Mouse (Mus musculus) forebrain, postnatal 0 days (tissue): ENCODE data around the gene Ptger3. TPM values are rescaled to one million over a fixed set of nuclear protein-coding genes. Genes with fewer than 3 reads are reported as not detected.

Experiments
- ATAC-seq: fragments of 200-750 bp; cut with Nextera tagmentation; 2 replicates; pipeline ENCODE4 v1.8.0; 2017; ENCODE audit warnings: mild to moderate bottlenecking, moderate library complexity
- DNase-seq: peaks from one replicate; pipeline ENCODE4 v3.0.0-alpha.2; 2015
- H3K27ac ChIP-seq: fragments of 300-500 bp; sonication (generic); 2 replicates; pipeline ENCODE4 v1.5.1; 2014; ENCODE audit warnings: low read depth, mild to moderate bottlenecking, antibody characterized with exemption, low read length, moderate library complexity, mixed read lengths
- H3K27me3 ChIP-seq: fragments of 300-500 bp; sonication (generic); 2 replicates; pipeline ENCODE4 v1.6.1; 2014; ENCODE audit warnings: mild to moderate bottlenecking, low read length, mixed read lengths; ENCODE audit not compliant: insufficient read depth
- H3K36me3 ChIP-seq: fragments of 300-500 bp; sonication (generic); 2 replicates; pipeline ENCODE4 v1.6.1; 2014; ENCODE audit warnings: mild to moderate bottlenecking, moderate library complexity; ENCODE audit not compliant: insufficient read depth
- H3K4me1 ChIP-seq: fragments of 300-500 bp; sonication (generic); 2 replicates; pipeline ENCODE4 v1.6.1; 2014; ENCODE audit warnings: antibody characterized with exemption; ENCODE audit not compliant: insufficient read depth
- H3K4me2 ChIP-seq: fragments of 300-500 bp; sonication (generic); 2 replicates; pipeline ENCODE4 v1.6.1; 2014; ENCODE audit warnings: low read depth, mild to moderate bottlenecking, moderate library complexity
- H3K4me3 ChIP-seq: fragments of 300-500 bp; sonication (generic); 2 replicates; pipeline ENCODE4 v1.5.1; 2014; ENCODE audit warnings: low read depth, low read length, mixed read lengths
- H3K9ac ChIP-seq: fragments of 300-500 bp; sonication (generic); 2 replicates; pipeline ENCODE4 v1.6.1; 2014; ENCODE audit warnings: mild to moderate bottlenecking
- H3K9me3 ChIP-seq: fragments of 300-500 bp; sonication (generic); 2 replicates; pipeline ENCODE4 v1.6.1; 2016; ENCODE audit warnings: low read length
- CTCF ChIP-seq: sonication (generic); IDR thresholded peaks from 2 replicates; pipeline ENCODE4 v1.5.1; 2016; ENCODE audit warnings: antibody characterized with exemption, control low read depth, low read depth
- WGBS: fragments of 180-500 bp; shearing (Covaris S2); extraction: QIAGEN DNeasy Blood & Tissue Kit; methylation state at CpG from one replicate; pipeline ENCODE4 v1.1.7; 2014; 5-methylcytosine and 5-hydroxymethylcytosine counted together
- polyA plus RNA-seq: library from polyadenylated mRNA; unstranded; fragments of >200 nt; fragmentation: Nextera tagmentation; extraction: Ambion mirVana; gene quantifications from 2 replicates; pipeline ENCODE4 v1.2.1, GENCODE M21; 2015
- total RNA-seq: library from RNA; depleted of rRNA; stranded (reverse); fragments of >200 nt; gene quantifications from 2 replicates; pipeline ENCODE4 v1.2.3, GENCODE M21; 2014

Ptger3 gene
- total and polyA plus RNA-seq, 2 experiments from 2014 or later, result 9.0 to 9.8 TPM

DNA sequence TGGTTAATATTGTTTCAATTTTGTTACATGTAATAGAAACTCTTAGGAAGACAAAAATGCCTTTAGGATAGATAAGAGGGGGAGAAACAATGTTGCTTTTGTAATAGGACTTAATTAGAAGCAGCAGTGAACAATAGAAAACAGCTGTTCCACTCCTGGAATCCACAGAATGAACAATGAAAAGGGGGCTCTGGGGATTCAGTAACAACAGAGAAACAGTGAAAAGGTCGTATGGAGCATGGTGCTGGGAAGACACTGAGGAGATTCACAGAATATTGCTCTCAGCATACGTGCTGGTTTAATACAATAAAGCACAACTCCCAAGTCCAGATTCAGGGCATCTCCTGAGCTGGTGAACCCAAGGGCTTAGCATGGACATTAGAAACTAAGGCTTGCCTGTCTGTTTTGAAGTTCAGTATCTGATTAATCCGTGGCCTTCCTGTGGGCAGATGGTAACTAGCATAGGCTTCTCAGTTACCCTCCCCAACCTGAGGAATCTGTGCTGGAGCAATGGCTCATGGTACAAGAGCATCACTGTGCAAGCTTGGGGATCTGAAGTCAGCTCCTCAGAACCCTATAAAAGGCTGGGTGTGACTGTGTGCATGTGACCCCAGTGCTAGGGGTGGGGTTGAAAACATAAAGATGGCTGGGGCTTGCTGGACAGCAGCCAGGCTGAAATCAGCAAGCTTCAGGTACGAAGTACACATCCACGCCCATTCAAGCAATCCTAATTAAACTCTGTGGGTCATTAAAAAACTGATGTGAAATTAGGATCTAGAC is 16.1 kb downstream of the Ptger3 start:
- no peak for TF ChIP-seq CTCF
- no peaks in the 10 kb centered on the region for H3K9me3 ChIP-seq
- H3K9ac ChIP-seq, result no peak overlapping the region
- no peak overlapping the region for H3K4me2 ChIP-seq
- ATAC-seq, result no peak
- H3K4me1 ChIP-seq, result no peaks in the 10 kb centered on the region
- H3K27ac ChIP-seq, result no peak overlapping the region
- H3K36me3 ChIP-seq, result no peaks in the 10 kb centered on the region
- no peak overlapping the region for H3K4me3 ChIP-seq
- DNase-seq, result no peak
- H3K27me3 ChIP-seq, result no peaks in the 10 kb centered on the region
- 28% methylated on average over 5 of the region's 5 CpGs for WGBS

DNA sequence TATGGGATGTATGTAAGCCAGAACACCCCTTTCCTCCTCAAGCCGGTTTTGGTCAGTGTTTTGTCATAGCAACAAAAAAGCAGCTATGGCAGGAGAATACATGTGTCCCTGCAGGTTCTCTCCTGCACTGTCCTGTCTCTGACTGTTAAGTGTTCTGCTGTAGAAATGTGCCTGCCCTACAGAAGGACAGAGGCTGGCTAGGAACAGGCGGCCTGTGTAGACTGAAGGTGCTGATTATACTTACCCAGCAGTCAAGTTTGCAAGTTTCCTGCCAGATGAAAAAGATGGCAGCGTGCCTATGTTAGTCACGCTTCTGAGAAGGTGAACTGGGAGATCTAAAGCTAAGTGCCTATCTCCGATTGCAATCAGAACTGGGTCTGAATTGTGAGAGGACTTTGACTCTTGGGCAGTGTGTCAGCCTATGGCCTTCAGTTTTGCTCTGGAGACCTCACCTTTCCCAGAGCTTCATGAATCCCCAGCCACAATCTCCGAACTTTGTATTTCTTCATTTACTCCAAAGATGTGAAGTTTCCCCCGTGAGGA is 31.2 kb downstream of the Ptger3 start:
- Histone ChIP-seq H3K4me3 (no peak overlapping the region), H3K9me3 (no peaks in the 10 kb centered on the region), H3K4me1 (no peaks in the 10 kb centered on the region), H3K36me3 (no peaks in the 10 kb centered on the region), H3K27ac (no peak overlapping the region), H3K4me2 (no peak overlapping the region), H3K27me3 (no peaks in the 10 kb centered on the region), H3K9ac (no peak overlapping the region)
- WGBS, result 72% methylated on average over 7 of the region's 7 CpGs
- DNase-seq (no peak), ATAC-seq (peak; percentile 42)
- TF ChIP-seq CTCF, result no peak

DNA sequence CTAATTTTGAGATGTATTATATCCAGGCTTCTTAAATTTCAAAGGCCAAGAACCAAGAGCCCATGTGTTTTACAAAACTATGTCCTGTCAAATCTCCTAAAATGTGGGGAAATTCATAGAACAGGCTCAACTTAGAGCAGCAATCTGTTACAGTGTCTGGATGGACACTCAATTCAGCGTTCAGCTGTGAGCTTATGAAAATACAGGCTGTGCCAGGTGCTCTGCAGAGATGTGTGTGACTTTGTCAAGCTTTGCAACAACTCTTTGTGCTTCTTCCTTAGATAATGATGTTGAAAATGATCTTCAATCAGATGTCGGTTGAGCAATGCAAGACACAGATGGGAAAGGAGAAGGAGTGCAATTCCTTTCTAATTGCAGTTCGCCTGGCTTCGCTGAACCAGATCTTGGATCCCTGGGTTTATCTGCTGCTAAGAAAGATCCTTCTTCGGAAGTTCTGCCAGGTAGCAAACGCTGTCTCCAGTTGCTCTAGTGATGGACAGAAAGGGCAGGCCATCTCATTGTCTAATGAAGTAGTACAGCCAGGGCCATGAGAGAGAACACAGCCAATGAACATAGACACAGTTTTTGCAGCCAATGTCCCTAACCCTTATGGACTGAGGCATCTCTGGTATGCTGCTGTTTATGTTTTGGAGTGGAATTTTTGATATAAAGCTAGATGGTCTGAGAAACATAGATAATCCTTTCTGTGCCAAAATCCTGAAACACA is 38.2 kb downstream of the Ptger3 start:
- no peaks in the 10 kb centered on the region for H3K4me1 ChIP-seq
- no peaks in the 10 kb centered on the region for H3K9me3 ChIP-seq
- no peak for TF ChIP-seq CTCF
- no peak overlapping the region for H3K9ac ChIP-seq
- no peak overlapping the region for H3K4me3 ChIP-seq
- H3K27me3 ChIP-seq, result no peaks in the 10 kb centered on the region
- H3K36me3 ChIP-seq, result no peaks in the 10 kb centered on the region
- no peak overlapping the region for H3K4me2 ChIP-seq
- ATAC-seq, result peak; percentile 89
- peak; percentile 22 for DNase-seq
- WGBS, result 63% methylated on average over 6 of the region's 6 CpGs
- 0 out of 2 replicates have a peak overlapping the region, but pooled peaks have one; percentile 4 for H3K27ac ChIP-seq

DNA sequence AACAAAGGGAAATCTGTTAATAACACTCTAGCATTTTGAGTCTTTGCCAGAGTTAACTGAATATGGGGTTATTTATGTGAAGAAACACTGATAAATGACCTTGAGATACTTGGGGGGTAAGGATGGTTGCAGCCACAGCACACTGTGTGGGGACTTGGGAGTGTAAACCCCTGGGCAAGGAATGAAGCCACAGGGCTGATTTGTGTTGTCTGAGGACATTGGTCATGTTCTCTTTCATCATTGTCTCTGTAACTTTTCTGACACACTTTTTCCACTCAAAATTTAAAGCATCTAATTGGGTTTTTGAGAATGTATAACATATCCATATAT is 38.7 kb downstream of the Ptger3 start:
- Histone ChIP-seq H3K9ac (no peak overlapping the region), H3K4me3 (no peak overlapping the region), H3K4me1 (no peaks in the 10 kb centered on the region), H3K4me2 (no peak overlapping the region), H3K27me3 (no peaks in the 10 kb centered on the region), H3K9me3 (no peaks in the 10 kb centered on the region), H3K27ac (no peak overlapping the region), H3K36me3 (no peaks in the 10 kb centered on the region)
- TF ChIP-seq CTCF, result no peak
- no peak for ATAC-seq
- DNase-seq, result no peak

DNA sequence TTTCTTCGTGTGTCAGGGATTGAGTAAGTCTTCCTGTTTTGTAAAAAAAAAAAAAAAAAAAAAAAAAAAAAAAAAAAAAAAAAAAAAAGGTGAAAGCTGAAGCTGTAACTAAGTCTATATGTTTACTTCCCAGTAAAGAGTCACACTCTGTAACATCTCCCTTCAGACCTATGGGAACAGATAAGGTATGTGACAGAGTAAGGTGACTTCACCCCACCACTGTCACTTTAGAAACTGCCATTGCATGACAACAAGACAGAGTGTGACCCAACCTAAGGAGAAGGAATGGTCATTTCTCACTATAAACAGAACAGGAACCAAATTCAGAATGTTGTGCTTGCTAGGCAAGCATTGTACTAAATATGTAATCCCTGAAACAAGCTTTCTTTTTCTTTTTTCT is 46.9 kb downstream of the Ptger3 start:
- no peak for TF ChIP-seq CTCF
- H3K4me1 ChIP-seq, result no peaks in the 10 kb centered on the region
- 60% methylated on average over 1 of the region's 1 CpGs for WGBS
- no peak for DNase-seq
- no peak overlapping the region for H3K4me2 ChIP-seq
- H3K9me3 ChIP-seq, result no peaks in the 10 kb centered on the region
- H3K36me3 ChIP-seq, result no peaks in the 10 kb centered on the region
- H3K4me3 ChIP-seq, result no peak overlapping the region
- no peak overlapping the region for H3K27ac ChIP-seq
- ATAC-seq, result no peak
- H3K27me3 ChIP-seq, result no peaks in the 10 kb centered on the region
- no peak overlapping the region for H3K9ac ChIP-seq

DNA sequence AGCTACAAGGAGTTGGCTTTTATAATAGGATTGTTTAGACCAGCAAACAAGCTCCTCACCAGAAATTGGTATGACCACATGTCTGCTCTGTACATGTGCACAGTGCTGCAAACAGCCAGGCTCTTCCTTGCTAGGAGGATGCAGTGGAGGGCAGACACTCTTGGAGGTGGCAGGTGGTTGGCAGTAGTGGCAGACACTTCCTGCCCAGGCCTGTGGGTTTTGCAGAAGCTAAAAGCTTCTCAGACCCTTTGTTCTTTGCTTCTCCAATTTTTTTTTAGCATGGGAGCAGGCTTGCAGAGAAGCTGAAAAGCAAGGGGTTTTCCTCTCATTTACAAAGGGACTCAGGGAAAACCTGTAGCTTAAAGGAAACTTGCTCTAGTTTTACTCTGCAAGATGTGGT is 50.3 kb downstream of the Ptger3 start:
- Histone ChIP-seq H3K9ac (no peak overlapping the region), H3K36me3 (no peaks in the 10 kb centered on the region), H3K9me3 (no peaks in the 10 kb centered on the region), H3K4me3 (no peak overlapping the region), H3K4me1 (no peaks in the 10 kb centered on the region), H3K4me2 (no peak overlapping the region), H3K27me3 (no peaks in the 10 kb centered on the region), H3K27ac (no peak overlapping the region)
- no peak for DNase-seq
- no peak for ATAC-seq
- no peak for TF ChIP-seq CTCF

DNA sequence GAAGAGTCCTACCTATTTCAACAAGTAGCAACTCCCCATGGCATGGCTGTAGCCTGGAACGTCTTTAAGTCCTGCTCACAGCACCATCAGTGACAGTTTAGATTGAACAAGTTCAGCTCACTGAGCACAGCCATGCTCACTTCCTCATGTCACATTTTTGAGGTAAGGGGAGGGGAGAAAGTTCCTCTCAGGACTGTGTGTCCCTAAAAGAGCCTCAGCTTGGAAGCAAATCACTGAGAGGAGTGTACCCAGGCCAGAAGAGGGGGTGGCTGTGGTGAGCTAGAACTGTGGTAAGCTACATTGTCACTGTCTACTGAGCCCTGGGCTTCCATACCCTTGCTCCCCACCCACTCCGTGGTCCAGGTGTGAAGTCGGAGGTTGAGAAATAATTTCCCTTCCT is 60.7 kb downstream of the Ptger3 start:
- DNase-seq (no peak), ATAC-seq (no peak)
- Histone ChIP-seq H3K36me3 (no peaks in the 10 kb centered on the region), H3K4me1 (no peaks in the 10 kb centered on the region), H3K27me3 (no peaks in the 10 kb centered on the region), H3K9ac (no peak overlapping the region), H3K4me2 (no peak overlapping the region), H3K9me3 (no peaks in the 10 kb centered on the region), H3K4me3 (no peak overlapping the region), H3K27ac (no peak overlapping the region)
- WGBS, result 87% methylated on average over 3 of the region's 3 CpGs
- no peak for TF ChIP-seq CTCF
